Mouse (Mus musculus) hindbrain, embryonic 16.5 days (tissue): ENCODE measurements around the gene Ash1l. TPM values are rescaled to one million over a fixed set of nuclear protein-coding genes. Genes with fewer than 3 reads are reported as not detected.

Experiments
- ATAC-seq: fragments of 200-750 bp; cut with Nextera tagmentation; 2 replicates; pipeline ENCODE4 v1.8.0; 2017; ENCODE audit warnings: moderate TSS enrichment, moderate library complexity
- H3K27ac ChIP-seq: fragments of 300-500 bp; sonication (generic); 2 replicates; pipeline ENCODE4 v1.5.1; 2014; ENCODE audit warnings: low read depth, mild to moderate bottlenecking, control low read depth, low read length, moderate library complexity
- H3K27me3 ChIP-seq: fragments of 300-500 bp; sonication (generic); replicated peaks from 2 replicates; pipeline ENCODE4 v1.6.1; 2014; ENCODE audit warnings: low read length; ENCODE audit not compliant: control insufficient read depth, insufficient read depth
- H3K36me3 ChIP-seq: fragments of 300-500 bp; sonication (generic); 2 replicates; pipeline ENCODE4 v1.6.1; 2014; ENCODE audit warnings: mild to moderate bottlenecking, low read length, moderate library complexity, mixed read lengths; ENCODE audit not compliant: control insufficient read depth, insufficient read depth
- H3K4me1 ChIP-seq: fragments of 300-500 bp; sonication (generic); 2 replicates; pipeline ENCODE4 v1.6.1; 2014; ENCODE audit warnings: low read depth, low read length; ENCODE audit not compliant: control insufficient read depth, insufficient read depth
- H3K4me2 ChIP-seq: fragments of 300-500 bp; sonication (generic); 2 replicates; pipeline ENCODE4 v1.6.1; 2014; ENCODE audit warnings: mild to moderate bottlenecking, low read length, control low read depth, moderate library complexity
- H3K4me3 ChIP-seq: fragments of 300-500 bp; sonication (generic); 2 replicates; pipeline ENCODE4 v1.5.1; 2014; ENCODE audit warnings: mild to moderate bottlenecking, low read length, control low read depth, moderate library complexity
- H3K9ac ChIP-seq: fragments of 300-500 bp; sonication (generic); 2 replicates; pipeline ENCODE4 v1.6.1; 2014; ENCODE audit warnings: low read depth, mild to moderate bottlenecking, control low read depth, low read length, moderate library complexity
- H3K9me3 ChIP-seq: fragments of 300-500 bp; sonication (generic); 2 replicates; pipeline ENCODE4 v1.6.1; 2014; ENCODE audit warnings: mild to moderate bottlenecking, low read length, moderate library complexity; ENCODE audit not compliant: control insufficient read depth
- WGBS: fragments of 180-500 bp; shearing (Covaris S2); extraction: QIAGEN DNeasy Blood & Tissue Kit; methylation state at CpG from one replicate; pipeline ENCODE4 v1.1.7; 2014; 5-methylcytosine and 5-hydroxymethylcytosine counted together
- polyA plus RNA-seq: library from polyadenylated mRNA; unstranded; fragments of >200 nt; fragmentation: Nextera tagmentation; extraction: Ambion mirVana; gene quantifications from 2 replicates; pipeline ENCODE4 v1.2.1, GENCODE M21; 2015

Ash1l gene
- polyA plus RNA-seq, result 17.4 and 18.2 TPM in 2 replicates

- H3K36me3 ChIP-seq, result no peaks in the 10 kb centered on the region
- H3K4me3 ChIP-seq, result peak within 1 kb of the TSS; percentile 82
- WGBS, result under 1% methylated on average over 39 of the region's 64 CpGs
- H3K9me3 ChIP-seq, result no peaks in the 10 kb centered on the region
- H3K4me2 ChIP-seq, result peak within 1 kb of the TSS; percentile 80
- peak; percentile 80 for ATAC-seq
- peak within 1 kb of the TSS; percentile 99 for H3K27ac ChIP-seq
- peak within 1 kb of the TSS; percentile 94 for H3K9ac ChIP-seq
- no peaks in the 10 kb centered on the region for H3K27me3 ChIP-seq
- H3K4me1 ChIP-seq, result peaks cover 24% of the 10 kb centered on the region
Measured at GRCm38 (mm10) chr3:88950576-88951326, at the start of gene Ash1l, which contains the start of gene Dap3. TSS of gene Ash1l (plus strand) at chr3:88950622. TSS of gene Dap3 (minus strand) at chr3:88951181.

- H3K4me3 ChIP-seq, result no peak overlapping the region
- no peak overlapping the region for H3K9ac ChIP-seq
- H3K4me2 ChIP-seq, result no peak overlapping the region
- peaks cover 39% of the 10 kb centered on the region for H3K36me3 ChIP-seq
- no peak overlapping the region for H3K27ac ChIP-seq
- H3K27me3 ChIP-seq, result no peaks in the 10 kb centered on the region
- H3K4me1 ChIP-seq, result no peaks in the 10 kb centered on the region
- no peaks in the 10 kb centered on the region for H3K9me3 ChIP-seq
- WGBS, result 91% methylated on average over 3 of the region's 3 CpGs
- ATAC-seq, result no peak
Measured at GRCm38 (mm10) chr3:88904803-88905202, 45.6 kb upstream of the Ash1l start.

GRCm38 (mm10) chr3:88905209-88905608, 45.2 kb upstream of the Ash1l start:
- Histone ChIP-seq H3K27me3 (no peaks in the 10 kb centered on the region), H3K4me1 (no peaks in the 10 kb centered on the region), H3K9me3 (no peaks in the 10 kb centered on the region), H3K4me3 (no peak overlapping the region), H3K4me2 (no peak overlapping the region), H3K27ac (no peak overlapping the region), H3K9ac (no peak overlapping the region), H3K36me3 (peaks cover 42% of the 10 kb centered on the region)
- WGBS, result 91% methylated on average over 6 of the region's 6 CpGs
- ATAC-seq, result no peak

DNA sequence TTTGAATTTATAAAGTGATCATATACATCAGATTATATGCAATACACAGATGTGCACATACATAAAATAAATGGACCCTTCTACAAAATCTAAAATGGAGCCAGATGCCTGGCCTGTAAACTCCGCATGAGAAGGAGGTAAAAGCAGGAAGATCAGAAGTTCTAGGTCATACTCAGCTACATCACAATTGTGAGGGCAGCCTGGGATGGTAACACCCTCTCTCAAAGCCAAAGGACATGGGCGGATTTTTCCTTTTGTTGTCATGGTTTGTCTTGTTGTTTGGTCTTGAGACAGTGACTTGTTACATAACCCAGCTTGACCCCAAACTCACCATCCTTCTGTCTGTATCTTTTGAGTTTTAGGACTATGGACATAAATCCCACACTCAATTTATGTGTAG, 44.7 kb upstream of the Ash1l start:
- 88% methylated on average over 2 of the region's 2 CpGs for WGBS
- Histone ChIP-seq H3K27me3 (no peaks in the 10 kb centered on the region), H3K9ac (no peak overlapping the region), H3K4me3 (no peak overlapping the region), H3K27ac (no peak overlapping the region), H3K9me3 (no peaks in the 10 kb centered on the region), H3K4me2 (no peak overlapping the region), H3K4me1 (no peaks in the 10 kb centered on the region), H3K36me3 (peaks cover 47% of the 10 kb centered on the region)
- no peak for ATAC-seq

DNA sequence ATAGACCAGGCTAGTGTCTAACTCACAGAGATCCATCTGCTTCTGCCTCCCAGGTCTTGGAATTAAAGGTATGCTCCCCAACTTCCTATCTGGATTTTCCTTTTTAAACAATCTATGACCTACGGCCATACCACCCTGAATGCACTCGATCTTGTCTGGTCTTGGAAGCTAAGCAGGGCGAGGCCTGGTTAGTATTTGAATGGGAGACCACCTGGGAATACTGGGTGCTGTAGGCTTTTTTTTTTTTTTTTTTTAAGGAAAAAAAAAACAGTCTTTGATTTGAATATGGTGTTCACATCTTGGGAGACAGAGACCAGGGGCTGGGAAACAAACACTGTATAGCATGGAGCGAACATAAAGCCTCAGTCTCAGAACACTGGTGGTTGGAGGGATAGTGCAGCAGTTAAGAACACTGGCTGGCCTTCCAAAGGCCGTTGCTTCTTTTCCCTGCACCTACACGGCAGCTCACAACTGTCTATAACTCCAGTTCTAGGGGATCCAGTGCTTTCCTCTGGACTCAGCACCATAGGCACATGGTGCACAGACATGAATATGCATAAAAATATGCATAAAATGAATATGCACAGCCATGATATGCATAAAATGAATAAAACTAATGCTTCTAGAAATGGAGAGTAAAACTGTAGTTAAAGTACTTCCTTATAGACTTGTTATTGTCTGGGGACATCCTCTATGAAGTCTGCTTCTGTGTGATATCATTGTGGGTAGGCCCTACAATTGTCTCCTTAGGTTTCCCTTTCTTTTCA, 43.8 kb upstream of the Ash1l start:
- WGBS, result 92% methylated on average over 6 of the region's 6 CpGs

GRCm38 (mm10) chr3:88912585-88912984, 37.8 kb upstream of the Ash1l start:
- H3K4me1 ChIP-seq, result peaks cover 14% of the 10 kb centered on the region
- no peak for ATAC-seq
- H3K4me3 ChIP-seq, result no peak overlapping the region
- no peaks in the 10 kb centered on the region for H3K27me3 ChIP-seq
- H3K36me3 ChIP-seq, result peaks cover 36% of the 10 kb centered on the region
- H3K9me3 ChIP-seq, result no peaks in the 10 kb centered on the region
- 89% methylated on average over 7 of the region's 7 CpGs for WGBS
- H3K27ac ChIP-seq, result no peak overlapping the region
- H3K4me2 ChIP-seq, result peak overlapping the region; percentile 59
- H3K9ac ChIP-seq, result no peak overlapping the region

More for the DNA sequence above, 43.8 kb upstream of the Ash1l start:
- Histone ChIP-seq H3K27me3 (no peaks in the 10 kb centered on the region), H3K4me1 (no peaks in the 10 kb centered on the region), H3K4me3 (no peak overlapping the region), H3K4me2 (no peak overlapping the region), H3K9ac (no peak overlapping the region), H3K9me3 (no peaks in the 10 kb centered on the region), H3K36me3 (peaks cover 52% of the 10 kb centered on the region), H3K27ac (no peak overlapping the region)
- ATAC-seq, result no peak

GRCm38 (mm10) chr3:88913511-88914383, 36.7 kb upstream of the Ash1l start, which contains the start of gene Msto1:
TSS of gene Msto1 (minus strand) at chr3:88913999.
- peaks cover 26% of the 10 kb centered on the region for H3K36me3 ChIP-seq
- H3K9me3 ChIP-seq, result no peaks in the 10 kb centered on the region
- WGBS, result under 1% methylated on average over 61 of the region's 62 CpGs
- peak within 1 kb of the TSS; percentile 78 for H3K9ac ChIP-seq
- ATAC-seq, result peak; percentile 98
- peaks cover 14% of the 10 kb centered on the region for H3K4me1 ChIP-seq
- peak within 1 kb of the TSS; percentile 70 for H3K4me2 ChIP-seq
- no peaks in the 10 kb centered on the region for H3K27me3 ChIP-seq
- peak within 1 kb of the TSS; percentile 86 for H3K27ac ChIP-seq
- H3K4me3 ChIP-seq, result peak within 1 kb of the TSS; percentile 71

DNA sequence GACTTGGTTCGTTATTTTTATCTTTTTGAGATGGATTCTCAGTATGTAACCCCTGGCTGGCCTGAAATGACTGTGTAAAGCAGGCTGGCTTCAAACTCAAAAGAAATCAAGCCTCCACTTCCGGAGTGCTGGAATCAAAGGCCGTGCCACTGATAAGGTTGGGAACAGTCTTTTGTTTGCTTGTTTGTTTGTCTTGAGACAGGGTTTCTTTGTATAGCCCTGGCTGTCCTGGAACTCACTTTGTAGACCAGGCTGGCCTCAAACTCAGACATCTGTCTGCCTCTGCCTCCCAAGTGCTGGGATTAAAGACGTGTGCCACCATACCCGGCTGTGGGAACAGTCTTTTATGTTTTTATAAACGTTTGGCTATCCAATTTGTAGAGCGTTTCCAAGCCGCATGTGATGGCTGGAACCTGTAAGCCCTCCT, 36.0 kb upstream of the Ash1l start:
- no peaks in the 10 kb centered on the region for H3K9me3 ChIP-seq
- peaks cover 14% of the 10 kb centered on the region for H3K4me1 ChIP-seq
- ATAC-seq, result no peak
- H3K36me3 ChIP-seq, result peaks cover 23% of the 10 kb centered on the region
- peak overlapping the region; percentile 70 for H3K4me2 ChIP-seq
- H3K9ac ChIP-seq, result peak overlapping the region; percentile 78
- peak overlapping the region; percentile 71 for H3K4me3 ChIP-seq
- H3K27me3 ChIP-seq, result no peaks in the 10 kb centered on the region
- H3K27ac ChIP-seq, result peak overlapping the region; percentile 86
- WGBS, result 32% methylated on average over 8 of the region's 8 CpGs
